Mouse (Mus musculus) C2C12 (cell line): ENCODE results near the gene Gm37240.

Experiments used
- CEBPB ChIP-seq: IDR thresholded peaks from one replicate; pipeline ENCODE4 v1.6.1; 2011; ENCODE audit warnings: low read depth, mild to moderate bottlenecking, control low read depth, moderate library complexity
- CTCF ChIP-seq: IDR thresholded peaks from one replicate; pipeline ENCODE4 v1.5.1; 2011; ENCODE audit not compliant: control insufficient read depth, insufficient read depth, insufficient read length
- MAX ChIP-seq: IDR thresholded peaks from one replicate; pipeline ENCODE4 v1.6.1; 2011; ENCODE audit warnings: mild to moderate bottlenecking, control low read depth
- USF1 ChIP-seq: IDR thresholded peaks from one replicate; pipeline ENCODE4 v1.6.1; 2011; ENCODE audit warnings: low read depth, mild to moderate bottlenecking, control low read depth, moderate library complexity

DNA sequence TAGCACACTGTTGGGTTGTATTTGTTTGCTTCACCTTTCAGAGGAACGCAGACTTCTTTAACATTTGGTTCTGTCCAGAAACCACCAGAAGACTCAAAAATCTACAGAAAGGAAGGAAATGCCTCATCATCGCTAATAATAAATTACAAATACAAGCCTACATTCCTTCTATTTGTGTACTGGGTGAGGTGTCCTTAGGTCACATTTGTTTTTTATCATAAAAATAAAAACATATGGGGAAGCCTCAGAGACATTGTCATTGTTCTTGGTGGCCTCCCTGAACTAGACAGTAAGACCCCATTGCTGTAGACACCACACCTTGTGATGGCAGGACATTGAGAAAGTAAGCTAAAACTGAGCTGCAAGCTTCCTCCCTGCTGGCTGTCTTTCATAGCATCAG is 70.1 kb downstream of the Gm37240 start, which contains the start of gene Fam160a1:
- TF ChIP-seq CTCF (no peak), MAX (no peak), USF1 (no peak), CEBPB (no peak)
